Comparison of ENCODE assay signal across 1 mouse cellular context in genomic region chr15:80259406-80260045, GRCm38 (mm10).
TF ChIP-seq lines count a peak whose summit lies in the region.

No protein-coding gene starts in this region.

TF ChIP-seq in CH12.LX, 34 proteins besides CTCF, POLR2A, EP300 and RAD21 (continued from another document):
- no peak for TF ChIP-seq ZMIZ1 (IDR thresholded peaks at IDR 0.05; ENCODE audit: low read depth, low read length)
- no peak for TF ChIP-seq MYC (IDR thresholded peaks at IDR 0.05; ENCODE audit: low read depth, low read length)
- TF ChIP-seq TCF12 (IDR thresholded peaks at IDR 0.05; ENCODE audit: low read depth, low read length) = no peak
- TF ChIP-seq SIN3A (IDR thresholded peaks at IDR 0.05; ENCODE audit: low read length) = no peak
- no peak for TF ChIP-seq NELFE (IDR thresholded peaks at IDR 0.05; ENCODE audit: low read depth, low read length)
- TF ChIP-seq PAX5 (IDR thresholded peaks at IDR 0.05; ENCODE audit: low read length) = no peak
- no peak for TF ChIP-seq GABPA (IDR thresholded peaks at IDR 0.05; ENCODE audit: insufficient replicate concordance, low read depth, low read length)
- no peak for TF ChIP-seq USF2 (conservative IDR thresholded peaks at IDR 0.05; ENCODE audit: low read depth, low read length)
- no peak for TF ChIP-seq MEF2A (IDR thresholded peaks at IDR 0.05; ENCODE audit: borderline replicate concordance, low read depth, low read length)
- TF ChIP-seq IRF4 (IDR thresholded peaks at IDR 0.05; ENCODE audit: low read depth, low read length) = no peak
- no peak for TF ChIP-seq NRF1 (IDR thresholded peaks at IDR 0.05; ENCODE audit: low read depth, low read length)
- no peak for TF ChIP-seq ELF1 (IDR thresholded peaks at IDR 0.05; ENCODE audit: low read depth, low read length)
- TF ChIP-seq SMC3 (IDR thresholded peaks at IDR 0.05; ENCODE audit: low read depth, low read length) = no peak
- no peak for TF ChIP-seq CHD2 (IDR thresholded peaks at IDR 0.05; ENCODE audit: low read length)
- TF ChIP-seq KAT2A (IDR thresholded peaks at IDR 0.05; ENCODE audit: insufficient replicate concordance, low read length) = no peak
